Mouse (Mus musculus): ENCODE results near the gene AC109138.7.
A peak's percentile ranks its signal among the peaks of the same experiment; 100 is the strongest.

The AC109138.7 gene

GRCm38 (mm10) chr19:4255583-4256162 lies 41.5 kb downstream of the AC109138.7 start:
- DNase-seq (ENCODE audit: low read depth), result no peak

GRCm38 (mm10) chr19:4257216-4257896 lies 43.2 kb downstream of the AC109138.7 start:
- peak; percentile 88 for DNase-seq (ENCODE audit: low read depth)

GRCm38 (mm10) chr19:4257897-4258252 lies 43.7 kb downstream of the AC109138.7 start:
- no peak for DNase-seq (ENCODE audit: low read depth)

- DNase-seq (ENCODE audit: low read depth), result no peak
These were observed 47.0 kb downstream of the AC109138.7 start for GRCm38 (mm10) chr19:4261038-4261698.

- DNase-seq (ENCODE audit: low read depth), result no peak
These were observed 48.6 kb downstream of the AC109138.7 start for GRCm38 (mm10) chr19:4262756-4263155.

- no peak for DNase-seq (ENCODE audit: low read depth)
These were observed 49.5 kb downstream of the AC109138.7 start for GRCm38 (mm10) chr19:4263702-4264101.

- DNase-seq (ENCODE audit: low read depth), result peak; percentile 81
These were observed 50.1 kb downstream of the AC109138.7 start for GRCm38 (mm10) chr19:4264171-4264780.

- no peak for DNase-seq (ENCODE audit: low read depth)
These were observed 51.8 kb downstream of the AC109138.7 start for GRCm38 (mm10) chr19:4265956-4266355.

GRCm38 (mm10) chr19:4268566-4269361 lies 54.6 kb downstream of the AC109138.7 start, which contains the start of gene Ssh3:
Ssh3 (minus strand) TSS chr19:4269180.
- no peak for DNase-seq (ENCODE audit: low read depth)

- DNase-seq (ENCODE audit: low read depth), result no peak
These were observed 56.0 kb downstream of the AC109138.7 start for GRCm38 (mm10) chr19:4270187-4270586.

- DNase-seq (ENCODE audit: low read depth), result no peak
These were observed 56.8 kb downstream of the AC109138.7 start for GRCm38 (mm10) chr19:4270972-4271371.

GRCm38 (mm10) chr19:4279487-4279886 lies 65.3 kb downstream of the AC109138.7 start:
- no peak for DNase-seq (ENCODE audit: low read depth)

GRCm38 (mm10) chr19:4280425-4280824 lies 66.3 kb downstream of the AC109138.7 start:
- DNase-seq (ENCODE audit: low read depth), result no peak
